Mouse (Mus musculus): ENCODE measurements at regions not wholly inside any gene's neighbourhood (a gene's known extent, or its start where the extent isn't known, plus 50 kb on each side); places are given as distances from the start of the nearest gene placed in this dataset.

DNA sequence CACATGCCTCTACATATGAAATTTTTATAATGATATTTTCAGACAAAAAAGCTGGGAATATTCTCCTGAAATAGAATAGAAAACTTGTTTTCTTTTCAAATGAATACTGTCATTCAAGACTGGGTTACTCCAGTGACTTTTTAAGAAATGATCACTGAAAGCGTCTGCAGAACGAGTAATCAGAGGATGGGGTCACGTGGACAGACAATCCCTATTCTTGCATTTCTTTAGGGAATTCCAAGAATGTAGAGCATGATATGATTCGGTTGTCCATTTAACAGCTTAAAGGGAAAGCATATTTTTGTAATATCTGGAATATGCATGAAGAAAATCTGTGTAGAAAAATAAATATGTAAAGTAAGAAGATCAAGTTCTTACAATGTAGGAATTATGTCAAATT lies 65.6 kb downstream of the 4933402N22Rik start:
- Histone ChIP-seq H3K79me2 (ENCODE audit: control insufficient read depth, insufficient read depth) (no peaks in the 10 kb centered on the region), H3K36me3 (ENCODE audit: control insufficient read depth, insufficient read depth) (no peaks in the 10 kb centered on the region)
- TF ChIP-seq MYOD1 (IDR thresholded peaks at IDR 0.05; ENCODE audit: control insufficient read depth, insufficient read length, low read depth): no peak
- TF ChIP-seq MYOG (IDR thresholded peaks at IDR 0.05; ENCODE audit: control insufficient read depth, extremely low read depth, insufficient read length): no peak
- TF ChIP-seq USF1 (IDR thresholded peaks at IDR 0.05; ENCODE audit: low read depth): peak; percentile 57

DNA sequence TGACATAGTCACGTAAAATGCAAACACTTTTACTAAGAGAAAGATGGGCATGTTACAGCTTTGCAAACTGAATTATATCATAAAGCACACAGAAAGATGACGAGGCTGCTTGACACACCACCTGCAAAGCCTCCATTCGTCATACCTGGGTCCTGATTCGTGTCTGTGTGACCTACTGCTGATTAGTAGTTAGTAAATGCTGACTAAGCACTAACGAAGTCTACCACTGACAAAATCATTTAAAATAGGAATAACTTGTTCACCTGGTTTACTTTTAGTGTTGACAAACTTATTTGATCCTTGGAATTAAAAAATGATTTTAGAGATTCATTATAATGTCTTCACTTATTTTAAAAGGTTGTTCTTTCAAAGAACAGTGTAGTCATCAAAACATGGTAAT lies 71.3 kb downstream of the 4933402N22Rik start:
- H3K27me3 ChIP-seq (ENCODE audit: control insufficient read depth, insufficient read depth, insufficient read length): no peaks in the 10 kb centered on the region
- no peaks in the 10 kb centered on the region for H3K79me3 ChIP-seq (ENCODE audit: low read depth)
- H3K36me3 ChIP-seq (ENCODE audit: control insufficient read depth, insufficient read depth): no peaks in the 10 kb centered on the region
- no peak overlapping the region for H3K4me3 ChIP-seq (ENCODE audit: insufficient read depth, poor library complexity, severe bottlenecking)
- no peak overlapping the region for H3ac ChIP-seq (ENCODE audit: control insufficient read depth, insufficient read length, low read depth)
- no peaks in the 10 kb centered on the region for H3K79me2 ChIP-seq (ENCODE audit: control insufficient read depth, insufficient read depth)
- TF ChIP-seq MYOD1 (IDR thresholded peaks at IDR 0.05; ENCODE audit: control insufficient read depth, insufficient read length, low read depth): no peak
- TF ChIP-seq MAX (IDR thresholded peaks at IDR 0.05): no peak
- no peak for TF ChIP-seq CTCF (IDR thresholded peaks at IDR 0.05; ENCODE audit: control insufficient read depth, insufficient read depth, insufficient read length)
- TF ChIP-seq FOSL1 (IDR thresholded peaks at IDR 0.05; ENCODE audit: insufficient read depth, low read length, poor library complexity, severe bottlenecking): no peak
- no peak for TF ChIP-seq USF1 (IDR thresholded peaks at IDR 0.05; ENCODE audit: low read depth)
- no peak for TF ChIP-seq CEBPB (IDR thresholded peaks at IDR 0.05; ENCODE audit: low read depth)
- no peak for TF ChIP-seq MYOG (IDR thresholded peaks at IDR 0.05; ENCODE audit: control insufficient read depth, extremely low read depth, insufficient read length)

More for the DNA sequence above, 65.6 kb downstream of the 4933402N22Rik start:
- Histone ChIP-seq H3K4me3 (ENCODE audit: insufficient read depth, poor library complexity, severe bottlenecking) (no peak overlapping the region), H3K79me3 (ENCODE audit: low read depth) (no peaks in the 10 kb centered on the region), H3K27me3 (ENCODE audit: control insufficient read depth, insufficient read depth, insufficient read length) (no peaks in the 10 kb centered on the region), H3ac (ENCODE audit: control insufficient read depth, insufficient read length, low read depth) (no peak overlapping the region)

DNA sequence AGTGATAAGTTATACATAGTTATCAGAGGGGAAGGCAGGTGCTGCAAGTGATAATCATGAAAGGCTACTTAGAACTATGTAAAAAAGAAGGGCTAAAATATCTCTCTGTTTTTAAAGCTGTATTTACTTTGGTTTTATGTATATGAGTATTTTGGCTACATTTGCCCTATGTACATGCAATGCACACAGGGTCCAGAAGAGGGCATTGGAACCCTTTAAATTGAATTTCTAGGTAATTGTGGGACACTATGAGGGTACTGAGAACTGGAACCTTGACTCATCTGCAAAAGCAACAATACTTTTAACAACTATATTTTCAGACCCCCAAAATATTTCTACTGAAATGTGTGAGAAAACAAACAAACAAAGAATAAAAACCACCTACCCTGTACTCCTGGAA lies 82.9 kb downstream of the 4933402N22Rik start:
- Histone ChIP-seq H3K36me3 (ENCODE audit: control insufficient read depth, insufficient read depth) (no peaks in the 10 kb centered on the region), H3K4me3 (ENCODE audit: insufficient read depth, poor library complexity, severe bottlenecking) (no peak overlapping the region), H3K79me2 (ENCODE audit: control insufficient read depth, insufficient read depth) (no peaks in the 10 kb centered on the region), H3K79me3 (ENCODE audit: low read depth) (no peaks in the 10 kb centered on the region), H3ac (ENCODE audit: control insufficient read depth, insufficient read length, low read depth) (no peak overlapping the region), H3K27me3 (ENCODE audit: control insufficient read depth, insufficient read depth, insufficient read length) (no peaks in the 10 kb centered on the region)
- TF ChIP-seq MAX (IDR thresholded peaks at IDR 0.05): no peak
- TF ChIP-seq CTCF (IDR thresholded peaks at IDR 0.05; ENCODE audit: control insufficient read depth, insufficient read depth, insufficient read length): no peak
- TF ChIP-seq FOSL1 (IDR thresholded peaks at IDR 0.05; ENCODE audit: insufficient read depth, low read length, poor library complexity, severe bottlenecking): no peak
- no peak for TF ChIP-seq MYOD1 (IDR thresholded peaks at IDR 0.05; ENCODE audit: control insufficient read depth, insufficient read length, low read depth)
- TF ChIP-seq USF1 (IDR thresholded peaks at IDR 0.05; ENCODE audit: low read depth): no peak

DNA sequence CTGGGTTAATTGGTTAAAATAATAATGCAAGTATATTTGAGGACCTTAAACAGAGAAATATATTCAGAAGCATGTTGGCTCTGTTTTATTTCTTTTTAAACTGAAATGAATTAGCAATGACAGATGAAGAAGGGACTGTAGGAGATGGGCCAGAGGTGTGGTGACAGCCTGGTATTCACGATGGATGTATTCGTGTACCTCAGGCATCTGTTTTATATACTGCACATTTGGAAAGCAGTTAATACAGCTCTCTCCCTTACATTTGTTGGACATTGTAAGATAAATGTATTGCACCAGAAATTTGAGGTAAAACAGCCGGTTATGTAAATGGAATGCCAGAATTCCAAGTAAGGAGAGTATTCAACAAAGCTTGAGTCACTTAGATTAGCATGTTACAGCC lies 88.6 kb downstream of the 4933402N22Rik start:
- Histone ChIP-seq H3K79me3 (ENCODE audit: low read depth) (no peaks in the 10 kb centered on the region), H3K36me3 (ENCODE audit: control insufficient read depth, insufficient read depth) (no peaks in the 10 kb centered on the region), H3K4me3 (ENCODE audit: insufficient read depth, poor library complexity, severe bottlenecking) (no peak overlapping the region), H3ac (ENCODE audit: control insufficient read depth, insufficient read length, low read depth) (no peak overlapping the region), H3K79me2 (ENCODE audit: control insufficient read depth, insufficient read depth) (no peaks in the 10 kb centered on the region), H3K27me3 (ENCODE audit: control insufficient read depth, insufficient read depth, insufficient read length) (no peaks in the 10 kb centered on the region)
- no peak for TF ChIP-seq FOSL1 (IDR thresholded peaks at IDR 0.05; ENCODE audit: insufficient read depth, low read length, poor library complexity, severe bottlenecking)
- no peak for TF ChIP-seq MYOG (IDR thresholded peaks at IDR 0.05; ENCODE audit: control insufficient read depth, extremely low read depth, insufficient read length)

DNA sequence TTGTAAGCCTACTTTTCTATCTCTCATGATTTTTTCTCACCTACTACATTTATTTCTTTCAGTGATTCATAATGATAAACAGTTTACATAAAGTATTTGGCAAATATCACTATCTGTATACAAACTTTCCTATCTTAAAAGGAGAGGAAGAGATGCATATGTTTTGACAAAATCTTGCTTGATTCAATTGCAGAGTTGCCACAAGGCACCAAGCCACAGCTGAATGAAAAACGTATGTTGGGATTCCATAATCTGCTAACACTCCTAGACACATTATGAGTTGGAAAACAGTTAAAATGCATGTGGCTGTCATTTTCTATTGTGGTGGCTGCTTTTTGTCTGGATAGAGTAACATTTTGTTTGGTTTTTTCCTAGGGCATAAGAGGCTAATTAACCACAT lies 98.5 kb downstream of the 4933402N22Rik start:
- H3K79me3 ChIP-seq (ENCODE audit: low read depth): no peaks in the 10 kb centered on the region
- H3K27me3 ChIP-seq (ENCODE audit: control insufficient read depth, insufficient read depth, insufficient read length): no peaks in the 10 kb centered on the region
- TF ChIP-seq CEBPB (IDR thresholded peaks at IDR 0.05; ENCODE audit: low read depth) (no peak), MYOD1 (IDR thresholded peaks at IDR 0.05; ENCODE audit: control insufficient read depth, insufficient read length, low read depth) (no peak), USF1 (IDR thresholded peaks at IDR 0.05; ENCODE audit: low read depth) (no peak), CTCF (IDR thresholded peaks at IDR 0.05; ENCODE audit: control insufficient read depth, insufficient read depth, insufficient read length) (no peak), MYOG (IDR thresholded peaks at IDR 0.05; ENCODE audit: control insufficient read depth, extremely low read depth, insufficient read length) (no peak), FOSL1 (IDR thresholded peaks at IDR 0.05; ENCODE audit: insufficient read depth, low read length, poor library complexity, severe bottlenecking) (no peak), MAX (IDR thresholded peaks at IDR 0.05) (no peak)
- H3K36me3 ChIP-seq (ENCODE audit: control insufficient read depth, insufficient read depth): no peaks in the 10 kb centered on the region
- no peak overlapping the region for H3K4me3 ChIP-seq (ENCODE audit: insufficient read depth, poor library complexity, severe bottlenecking)
- H3K79me2 ChIP-seq (ENCODE audit: control insufficient read depth, insufficient read depth): no peaks in the 10 kb centered on the region
- H3ac ChIP-seq (ENCODE audit: control insufficient read depth, insufficient read length, low read depth): no peak overlapping the region

DNA sequence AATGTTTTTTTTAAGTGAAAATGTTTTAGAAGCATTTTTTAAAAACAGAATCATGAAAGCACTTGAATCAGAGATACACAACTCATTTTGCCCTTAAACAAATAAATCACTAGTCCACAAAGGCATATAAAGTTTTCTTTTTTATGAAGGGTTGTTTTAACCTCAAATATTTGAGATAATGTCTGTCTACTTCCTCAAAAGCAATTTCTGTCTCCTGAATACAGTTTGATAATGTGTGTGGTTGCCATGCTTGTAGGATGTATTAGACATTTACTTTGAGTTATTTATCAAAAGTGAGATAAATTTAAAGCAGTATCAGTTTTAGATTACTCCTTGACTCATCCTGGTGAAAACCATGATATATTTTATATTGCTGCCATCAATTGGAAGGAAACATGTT lies 102.6 kb downstream of the 4933402N22Rik start:
- Histone ChIP-seq H3K4me3 (ENCODE audit: insufficient read depth, poor library complexity, severe bottlenecking) (no peak overlapping the region), H3ac (ENCODE audit: control insufficient read depth, insufficient read length, low read depth) (no peak overlapping the region), H3K36me3 (ENCODE audit: control insufficient read depth, insufficient read depth) (no peaks in the 10 kb centered on the region), H3K79me2 (ENCODE audit: control insufficient read depth, insufficient read depth) (no peaks in the 10 kb centered on the region), H3K27me3 (ENCODE audit: control insufficient read depth, insufficient read depth, insufficient read length) (no peaks in the 10 kb centered on the region), H3K79me3 (ENCODE audit: low read depth) (no peaks in the 10 kb centered on the region)
- TF ChIP-seq CTCF (IDR thresholded peaks at IDR 0.05; ENCODE audit: control insufficient read depth, insufficient read depth, insufficient read length): no peak
- no peak for TF ChIP-seq MAX (IDR thresholded peaks at IDR 0.05)
- TF ChIP-seq FOSL1 (IDR thresholded peaks at IDR 0.05; ENCODE audit: insufficient read depth, low read length, poor library complexity, severe bottlenecking): no peak
- no peak for TF ChIP-seq MYOG (IDR thresholded peaks at IDR 0.05; ENCODE audit: control insufficient read depth, extremely low read depth, insufficient read length)
- TF ChIP-seq MYOD1 (IDR thresholded peaks at IDR 0.05; ENCODE audit: control insufficient read depth, insufficient read length, low read depth): no peak
- no peak for TF ChIP-seq CEBPB (IDR thresholded peaks at IDR 0.05; ENCODE audit: low read depth)
- TF ChIP-seq USF1 (IDR thresholded peaks at IDR 0.05; ENCODE audit: low read depth): no peak

All from C2C12 (cell line).